Mouse (Mus musculus): ENCODE data around the gene Armc3. TPM values are rescaled to one million over a fixed set of nuclear protein-coding genes. Genes with fewer than 3 reads are reported as not detected.

The Armc3 gene
- 3.7 TPM for polyA plus RNA-seq (2017; shearing (Covaris generic))

GRCm38 (mm10) chr2:19198452-19199365, at the start of gene Armc3:
Gene Armc3 (plus strand): TSS chr2:19199302.

Other genes starting within 250 kb of the Armc3 start
- gene Pip4k2a, start 201.2 kb upstream of the Armc3 start, polyA plus RNA-seq (2017; shearing (Covaris generic)), result 24.0 TPM
- gene 4930426L09Rik, start 201.0 kb upstream of the Armc3 start, polyA plus RNA-seq (2017; shearing (Covaris generic)), result 0.50 TPM
- gene Msrb2, start 172.1 kb downstream of the Armc3 start, polyA plus RNA-seq (2017; shearing (Covaris generic)), result 25.7 TPM
- gene Ptf1a, start 246.4 kb downstream of the Armc3 start, polyA plus RNA-seq (2017; shearing (Covaris generic)), result not detected